Mouse (Mus musculus) small intestine, adult 2 months (tissue): ENCODE measurements around the gene Susd3. TPM values are rescaled to one million over a fixed set of nuclear protein-coding genes. Genes with fewer than 3 reads are reported as not detected.

Experiments
- H3K27ac ChIP-seq: fragments of 200-500 bp; 2 replicates; pipeline ENCODE4 v1.5.1; 2012; ENCODE audit warnings: low read depth, low read length, control low read depth, inconsistent platforms; ENCODE audit not compliant: insufficient read depth
- H3K27me3 ChIP-seq: fragments of 200-500 bp; 2 replicates; pipeline ENCODE4 v1.6.1; 2012; ENCODE audit warnings: mild to moderate bottlenecking, moderate library complexity, low read length, inconsistent platforms; ENCODE audit not compliant: control insufficient read depth, insufficient read depth
- H3K36me3 ChIP-seq: fragments of 200-500 bp; 2 replicates; pipeline ENCODE4 v1.6.1; 2012; ENCODE audit warnings: mild to moderate bottlenecking, low read length, control low read depth, inconsistent platforms; ENCODE audit not compliant: control insufficient read depth, insufficient read depth
- H3K4me1 ChIP-seq: fragments of 200-500 bp; 2 replicates; pipeline ENCODE4 v1.6.1; 2012; ENCODE audit warnings: low read length, inconsistent platforms, mixed read lengths; ENCODE audit not compliant: control insufficient read depth, insufficient read depth, insufficient read length
- H3K4me3 ChIP-seq: fragments of 200-500 bp; 2 replicates; pipeline ENCODE4 v1.5.1; 2012; ENCODE audit warnings: low read depth, mild to moderate bottlenecking, control low read depth, inconsistent platforms, low read length, moderate library complexity
- CTCF ChIP-seq: fragments of 200-500 bp; IDR thresholded peaks from 2 replicates; pipeline ENCODE4 v1.5.1; 2012; ENCODE audit warnings: low read depth, mild to moderate bottlenecking, control low read depth, inconsistent platforms, low read length, moderate library complexity, mixed read lengths; ENCODE audit not compliant: insufficient replicate concordance, insufficient read length; ENCODE audit errors: extremely low read depth
- POLR2A ChIP-seq: fragments of 200-500 bp; IDR thresholded peaks from 2 replicates; pipeline ENCODE4 v1.6.1; 2012; ENCODE audit warnings: low read depth, mild to moderate bottlenecking, control low read depth, inconsistent platforms, low read length, moderate library complexity
- WGBS: fragments of 180-500 bp; shearing (Covaris S2); methylation state at CpG from one replicate; pipeline ENCODE4 v1.1.7; 2018; 5-methylcytosine and 5-hydroxymethylcytosine counted together
- polyA plus RNA-seq: library from polyadenylated mRNA; depleted of rRNA; stranded (reverse); fragments of >200 nt; gene quantifications from 2 replicates; pipeline ENCODE4 v1.2.3, GENCODE M21; 2012

Susd3 gene
- polyA plus RNA-seq, 1 experiment, result 5.1 TPM

GRCm38 (mm10) chr13:49198734-49199133 lies 49.8 kb downstream of the Susd3 start:
- 94% methylated on average over 9 of the region's 9 CpGs for WGBS
- Histone ChIP-seq H3K27ac (no peak overlapping the region), H3K27me3 (no peaks in the 10 kb centered on the region), H3K36me3 (peaks cover 25% of the 10 kb centered on the region), H3K4me1 (no peaks in the 10 kb centered on the region), H3K4me3 (no peak overlapping the region)
- TF ChIP-seq CTCF, result no peak
- no peak for TF ChIP-seq POLR2A

- WGBS, result 70% methylated on average over 6 of the region's 6 CpGs
- no peak overlapping the region for H3K4me3 ChIP-seq
- H3K27ac ChIP-seq, result no peak overlapping the region
- H3K4me1 ChIP-seq, result no peaks in the 10 kb centered on the region
- TF ChIP-seq POLR2A, result no peak
- TF ChIP-seq CTCF, result no peak
- H3K36me3 ChIP-seq, result peaks cover 12% of the 10 kb centered on the region
- no peaks in the 10 kb centered on the region for H3K27me3 ChIP-seq
Measured at GRCm38 (mm10) chr13:49196766-49197165, 51.7 kb downstream of the Susd3 start.

- Histone ChIP-seq H3K4me1 (no peaks in the 10 kb centered on the region), H3K27ac (no peak overlapping the region), H3K27me3 (no peaks in the 10 kb centered on the region), H3K36me3 (peaks cover 12% of the 10 kb centered on the region), H3K4me3 (no peak overlapping the region)
- no peak for TF ChIP-seq CTCF
- no peak for TF ChIP-seq POLR2A
- 87% methylated on average over 5 of the region's 5 CpGs for WGBS
Measured at GRCm38 (mm10) chr13:49196211-49196610, 52.3 kb downstream of the Susd3 start.

- WGBS, result 91% methylated on average over 7 of the region's 7 CpGs
- Histone ChIP-seq H3K36me3 (peaks cover 12% of the 10 kb centered on the region), H3K27me3 (no peaks in the 10 kb centered on the region), H3K4me3 (no peak overlapping the region), H3K4me1 (peaks cover 4% of the 10 kb centered on the region; the same call in 1 of the 2 replicates), H3K27ac (no peak overlapping the region)
- TF ChIP-seq POLR2A, result no peak
- TF ChIP-seq CTCF, result no peak
Measured at GRCm38 (mm10) chr13:49195651-49196050, 52.9 kb downstream of the Susd3 start.

- no peaks in the 10 kb centered on the region for H3K27me3 ChIP-seq
- 92% methylated on average over 13 of the region's 13 CpGs for WGBS
- peaks cover 10% of the 10 kb centered on the region; the same call in 1 of the 2 replicates for H3K4me1 ChIP-seq
- H3K4me3 ChIP-seq, result no peak overlapping the region
- peaks cover 12% of the 10 kb centered on the region for H3K36me3 ChIP-seq
- TF ChIP-seq POLR2A, result no peak
- TF ChIP-seq CTCF, result no peak
- H3K27ac ChIP-seq, result no peak overlapping the region
Measured at GRCm38 (mm10) chr13:49194811-49195210, 53.7 kb downstream of the Susd3 start.

- 96% methylated on average over 17 of the region's 17 CpGs for WGBS
- Histone ChIP-seq H3K36me3 (peaks cover 12% of the 10 kb centered on the region), H3K27me3 (no peaks in the 10 kb centered on the region), H3K4me1 (peaks cover 10% of the 10 kb centered on the region; the same call in 1 of the 2 replicates), H3K4me3 (no peak overlapping the region), H3K27ac (no peak overlapping the region)
- TF ChIP-seq CTCF (no peak), POLR2A (no peak)
Measured at GRCm38 (mm10) chr13:49193650-49194049, 54.9 kb downstream of the Susd3 start.

- H3K27ac ChIP-seq, result no peak overlapping the region
- no peak overlapping the region for H3K4me3 ChIP-seq
- peaks cover 15% of the 10 kb centered on the region for H3K4me1 ChIP-seq
- WGBS, result 83% methylated on average over 16 of the region's 16 CpGs
- TF ChIP-seq POLR2A, result no peak
- TF ChIP-seq CTCF, result no peak
- peaks cover 12% of the 10 kb centered on the region for H3K36me3 ChIP-seq
- no peaks in the 10 kb centered on the region for H3K27me3 ChIP-seq
Measured at GRCm38 (mm10) chr13:49192156-49192855, 56.2 kb downstream of the Susd3 start.
